Mouse (Mus musculus) left cerebral cortex, postnatal 36 days (tissue): ENCODE measurements at regions not wholly inside any gene's neighbourhood (a gene's known extent, or its start where the extent isn't known, plus 50 kb on each side); places are given as distances from the start of the nearest gene placed in this dataset.
"Not testable (repeated sequence)": the region's sequence is repeated elsewhere in the genome, so short reads cannot be mapped to it uniquely, and the experiment has no call there.

Experiments
- DNase-seq, 2 experiments: peaks; one replicate each; pipeline ENCODE4 v3.0.0; 2021 to 2022; ENCODE audit warnings: low spot score in 2 of 2, mixed read lengths in 1 of 2
- intact Hi-C: fragments of 180-260 bp; cut with DNase I; formaldehyde crosslinking; loops from one replicate; pipeline ENCODE4 v1.15.1; 2025

DNA sequence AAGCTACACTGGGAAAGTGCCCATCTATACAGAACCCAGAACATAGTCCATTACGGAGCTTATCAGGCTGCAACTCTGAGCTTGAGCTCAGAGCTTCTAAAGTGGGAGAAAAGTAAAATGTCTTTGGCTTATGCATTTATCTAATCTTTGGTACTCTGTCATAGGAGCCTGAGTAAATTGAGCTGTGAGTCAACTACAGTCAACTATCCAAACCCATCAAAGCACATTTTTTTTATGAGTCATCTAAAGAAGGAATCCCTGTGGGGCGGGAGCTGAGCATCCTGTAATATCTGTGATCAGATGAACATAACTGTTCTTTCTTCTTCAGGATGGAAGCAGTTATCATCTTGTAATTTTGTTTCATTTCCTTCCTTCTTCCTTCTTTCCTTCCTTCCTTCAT is 323.1 kb downstream of the Trib2 start:
- no peak for DNase-seq
- intact Hi-C loops: no loop called here

DNA sequence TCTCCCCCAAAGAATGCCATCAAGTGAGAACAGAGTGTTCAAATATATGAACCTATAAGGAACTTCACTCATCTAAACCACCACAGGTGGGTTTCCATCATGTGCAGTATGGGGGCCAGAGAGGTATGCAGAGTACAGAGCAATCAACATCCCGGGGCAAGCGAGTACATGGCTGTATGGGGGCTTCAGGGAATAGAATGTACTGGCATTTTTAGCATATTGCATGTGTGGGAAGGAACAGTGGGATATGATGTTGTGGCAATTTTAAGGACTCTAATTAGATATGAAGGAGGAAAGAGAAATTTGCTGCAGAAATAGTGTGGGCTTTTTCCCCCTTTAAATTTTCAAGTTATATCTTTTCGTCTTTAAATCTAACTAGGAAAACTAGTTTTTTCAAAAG is 344.0 kb downstream of the Trib2 start:
- intact Hi-C loops: no loop called here
- DNase-seq: no peak

GRCm38 (mm10) chr12:15459429-15459828 is 357.3 kb downstream of the Trib2 start:
- DNase-seq: peak; percentile 18 to 21
- intact Hi-C loops: no loop called here

DNA sequence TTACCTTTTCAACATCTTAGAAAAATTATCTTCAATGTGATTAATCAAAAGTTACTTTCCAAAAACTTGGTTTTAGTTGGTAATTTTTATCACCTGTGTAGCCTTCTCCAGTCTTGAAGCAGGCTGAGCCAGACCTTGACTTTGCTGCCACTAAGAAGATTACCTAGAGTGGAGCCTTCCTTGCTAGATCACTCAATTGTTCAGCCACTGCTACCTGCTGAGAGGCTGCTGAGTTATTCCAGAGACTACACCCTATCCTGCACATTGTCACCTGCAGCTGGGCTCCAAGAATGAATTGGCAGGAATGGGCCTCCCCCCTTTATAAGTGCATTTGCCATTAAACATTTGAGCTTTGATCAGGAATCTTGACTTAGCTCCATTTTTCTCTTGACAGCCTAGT is 360.4 kb downstream of the Trib2 start:
- DNase-seq: not testable (repeated sequence)

GRCm38 (mm10) chr12:15455744-15456143 is 361.0 kb downstream of the Trib2 start:
- no peak for DNase-seq
- intact Hi-C loops: no loop called here

More for the DNA sequence above, 360.4 kb downstream of the Trib2 start:
- intact Hi-C loops: not testable (repeated sequence)

DNA sequence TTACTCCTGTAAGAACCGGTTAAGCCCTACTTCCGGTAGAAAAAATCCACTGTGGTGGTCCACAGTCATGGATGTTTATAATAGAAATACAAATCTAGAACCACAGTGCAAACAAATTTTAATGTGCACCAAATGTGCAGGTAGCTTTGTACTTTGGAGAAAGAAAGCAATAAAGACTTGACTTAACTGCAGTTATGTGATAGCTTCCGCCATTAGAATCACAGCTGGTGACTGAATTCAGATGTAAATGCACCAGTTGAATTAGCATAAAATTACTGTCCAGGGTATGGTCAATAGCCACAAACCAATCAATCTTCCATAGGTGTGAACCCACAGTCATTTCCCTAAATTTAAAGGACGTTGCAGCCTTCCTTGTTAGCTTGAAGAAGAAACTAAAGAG is 367.2 kb downstream of the Trib2 start:
- intact Hi-C loops: no loop called here
- no peak for DNase-seq

GRCm38 (mm10) chr12:15416180-15416766 is 400.4 kb downstream of the Trib2 start:
- intact Hi-C loops: loop anchor here (5.0 to 10.0 kb wide), 2 partner anchors 1264 to 1571 kb away; partner anchors contain the start of gene Fam84a
- no peak for DNase-seq

GRCm38 (mm10) chr12:15410419-15410818 is 406.3 kb downstream of the Trib2 start:
- intact Hi-C loops: loop anchor here (10.0 kb wide), 1 partner anchor 1566 kb away; no protein-coding TSS in a partner anchor

GRCm38 (mm10) chr12:15407577-15407976 is 409.1 kb downstream of the Trib2 start:
- intact Hi-C loops, DNase-seq: not testable (repeated sequence)

More at GRCm38 (mm10) chr12:15410419-15410818, 406.3 kb downstream of the Trib2 start:
- DNase-seq: no peak

- DNase-seq: no peak
- intact Hi-C loops: no loop called here
Measured at GRCm38 (mm10) chr12:15392641-15393040, 424.1 kb downstream of the Trib2 start.

GRCm38 (mm10) chr12:15388574-15388973 is 428.1 kb downstream of the Trib2 start:
- intact Hi-C loops: no loop called here

DNA sequence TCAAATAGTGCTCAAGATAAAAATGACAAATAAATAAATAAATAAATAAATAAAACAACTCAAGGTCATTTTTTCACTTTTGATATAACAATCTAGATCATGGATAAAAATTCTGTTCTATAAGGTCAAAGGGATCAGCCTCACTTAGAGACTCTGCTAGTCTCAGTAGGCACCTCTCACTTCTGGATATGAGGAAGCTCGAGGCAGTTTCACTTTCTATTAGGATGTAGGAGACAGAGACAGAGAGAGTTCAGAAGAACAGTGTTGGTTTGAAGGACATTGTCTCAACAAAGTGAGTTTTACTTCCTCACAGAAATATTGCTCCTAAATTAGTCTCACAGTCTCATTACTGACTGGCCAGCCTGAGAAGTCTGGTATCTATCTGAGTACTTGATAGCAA is 458.9 kb downstream of the Trib2 start:
- DNase-seq: no peak
- intact Hi-C loops: no loop called here

More at GRCm38 (mm10) chr12:15388574-15388973, 428.1 kb downstream of the Trib2 start:
- DNase-seq: no peak

DNA sequence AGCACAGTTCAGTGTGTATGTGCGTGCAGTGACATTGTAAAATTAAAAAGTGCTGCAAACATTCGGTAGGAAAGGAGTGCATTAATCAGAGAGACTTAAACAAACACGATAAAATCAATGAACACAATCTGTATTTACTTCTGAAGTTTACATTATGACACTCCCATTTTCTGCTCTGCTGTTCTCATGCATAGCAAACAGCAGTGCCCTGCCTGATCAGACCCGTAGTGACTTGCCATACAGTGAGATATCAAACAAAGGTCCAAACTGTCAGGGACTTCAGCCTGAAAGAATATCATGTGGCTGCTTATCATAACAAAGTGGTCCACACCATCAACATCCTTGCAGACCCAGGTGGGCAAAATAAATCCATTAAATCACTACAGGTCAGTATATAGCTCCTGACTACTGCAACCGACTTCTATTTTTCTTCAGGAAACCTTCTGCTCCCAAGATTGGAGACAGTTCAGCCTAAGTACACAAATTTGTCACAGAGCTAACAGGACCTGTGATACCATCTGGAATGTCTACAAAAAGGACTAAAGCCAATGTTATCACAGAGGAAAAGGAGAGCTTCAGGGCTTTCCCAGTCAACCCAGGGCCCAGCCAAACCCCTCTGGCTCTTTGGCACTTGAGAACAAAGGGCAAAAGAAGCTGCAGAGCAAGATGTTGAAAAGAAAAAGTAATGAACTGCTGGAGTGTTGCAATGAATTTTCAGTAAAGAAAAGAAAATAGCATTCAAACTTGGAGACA is 495.8 kb downstream of the Trib2 start:
- DNase-seq: no peak
- intact Hi-C loops: no loop called here

- DNase-seq: no peak
- intact Hi-C loops: no loop called here
Measured at GRCm38 (mm10) chr12:15319647-15320046, 497.1 kb downstream of the Trib2 start.

- no peak for DNase-seq
- intact Hi-C loops: no loop called here
Measured at GRCm38 (mm10) chr12:15294898-15295297, 521.8 kb downstream of the Trib2 start.

- intact Hi-C loops: no loop called here
- no peak for DNase-seq
Measured at GRCm38 (mm10) chr12:15262165-15262564, 554.6 kb downstream of the Trib2 start.

DNA sequence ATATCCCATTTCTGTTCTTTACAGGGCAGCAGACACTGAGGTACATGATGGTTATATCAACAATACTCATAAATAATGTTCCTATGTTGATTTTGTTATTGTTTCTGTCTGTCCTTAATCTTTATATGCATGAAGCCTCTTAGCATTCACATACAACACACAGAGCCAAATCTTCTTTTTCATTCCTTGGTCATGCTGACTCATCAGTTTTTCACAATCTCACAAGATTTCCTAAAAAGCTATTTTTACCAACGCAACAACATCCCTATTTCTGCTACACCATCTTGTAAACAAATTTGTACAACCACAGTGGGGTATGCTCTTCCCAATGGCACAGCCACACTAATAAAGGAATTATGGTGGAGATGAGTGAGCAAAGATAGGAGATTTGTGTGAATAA is 555.1 kb downstream of the Trib2 start:
- intact Hi-C loops: no loop called here
- DNase-seq: no peak

DNA sequence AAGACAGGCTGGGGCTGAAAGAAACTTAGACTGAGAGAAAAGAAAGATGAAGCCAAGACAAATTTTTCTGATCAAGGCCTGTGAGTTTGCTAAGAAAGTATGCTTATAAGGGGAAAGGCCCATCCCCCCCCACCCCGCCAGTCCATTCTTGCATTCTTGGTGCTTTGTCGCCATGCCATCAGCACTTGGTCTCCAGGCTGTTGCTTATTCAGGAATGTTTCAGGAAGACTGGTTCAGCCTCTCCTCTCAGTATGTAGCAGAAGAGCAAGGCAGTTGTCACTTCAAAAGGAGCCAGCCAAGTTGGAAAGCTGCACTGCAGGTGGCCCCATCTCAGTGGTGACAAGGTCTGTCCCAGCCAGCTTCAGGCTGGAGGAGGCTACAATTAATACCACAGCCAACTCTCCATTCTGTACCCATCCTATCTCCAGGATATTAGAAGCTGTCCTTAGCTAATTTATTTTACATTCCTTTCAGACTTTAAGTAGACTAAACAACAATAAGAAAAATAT is 555.8 kb downstream of the Trib2 start:
- intact Hi-C loops: no loop called here
- DNase-seq: no peak

DNA sequence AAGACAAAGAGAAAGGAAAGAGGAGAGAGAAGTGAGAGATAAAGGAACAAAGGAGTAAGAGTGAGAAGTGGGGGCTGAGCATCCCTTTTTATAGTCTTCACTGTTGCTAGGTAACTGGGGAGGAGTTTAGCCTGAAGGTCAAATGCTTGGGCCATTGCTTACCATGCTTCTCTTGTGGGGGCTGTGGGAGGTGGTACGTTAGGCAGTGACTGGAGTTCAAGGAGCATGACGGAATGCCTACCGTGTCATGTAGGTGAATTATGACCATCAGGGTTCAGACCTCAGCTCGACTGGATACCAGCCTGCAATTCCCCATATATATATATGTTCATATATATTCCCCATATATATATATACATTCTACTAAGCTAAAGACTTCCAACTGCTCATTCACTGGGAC is 571.8 kb downstream of the Trib2 start:
- intact Hi-C loops: no loop called here
- no peak for DNase-seq

DNA sequence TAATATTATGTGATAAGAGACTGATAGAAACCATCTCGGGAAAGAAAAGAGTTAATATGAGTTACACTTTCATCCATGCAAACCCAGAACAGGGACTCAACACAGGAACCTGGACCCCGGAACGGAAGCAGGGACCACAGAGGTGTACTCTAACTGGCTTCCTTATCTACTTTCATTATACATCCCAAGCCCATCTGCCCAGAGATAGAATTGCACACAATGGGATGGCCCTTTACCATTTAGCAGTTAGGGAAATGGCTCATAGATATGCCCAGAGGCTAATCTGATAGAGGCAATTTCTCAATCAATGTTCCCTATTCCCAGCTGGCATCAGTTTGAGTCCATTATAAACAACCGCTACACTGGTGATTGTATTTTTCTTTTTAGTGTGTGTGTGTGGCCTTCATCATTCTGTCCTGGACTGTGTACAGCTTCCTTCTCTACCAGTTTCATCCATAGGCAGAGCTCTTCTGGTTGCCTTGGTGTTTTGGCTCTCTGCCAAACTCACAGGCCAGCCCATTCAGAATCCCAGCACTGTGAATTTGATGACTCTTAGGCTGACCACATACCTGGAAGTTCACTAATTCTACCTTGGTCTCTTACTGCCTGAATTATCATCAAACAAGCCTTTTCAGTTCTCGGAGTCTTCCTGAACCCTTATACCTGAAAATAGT is 594.1 kb downstream of the Trib2 start:
- no peak for DNase-seq
- intact Hi-C loops: no loop called here
